Mouse (Mus musculus) adrenal gland, postnatal 36 days (tissue): ENCODE results near the gene Pfas. TPM values are rescaled to one million over a fixed set of nuclear protein-coding genes. Genes with fewer than 3 reads are reported as not detected.
A peak's percentile ranks its signal among the peaks of the same experiment; 100 is the strongest.

ENCODE experiments used
- DNase-seq, 2 experiments: peaks; one replicate each; pipeline ENCODE4 v3.0.0; 2021; ENCODE audit warnings: mixed read lengths in 1 of 2
- long read RNA-seq, 2 experiments: library from polyadenylated mRNA; stranded (forward); transcript quantifications; one replicate each; pipeline ENCODE4 v2.0.0; 2021; ENCODE audit warnings: borderline sequencing depth in 2 of 2
- total RNA-seq, 2 experiments: library from RNA; stranded (reverse); gene quantifications; 2 replicates each; pipeline ENCODE4 v1.2.3; 2021

Gene Pfas
- 10 to 100 TPM; 28.3 to 30.6 TPM for total RNA-seq
- long read RNA-seq, experiment 1, partial matches to known transcripts, result 1 of 3 reads
- long read RNA-seq, experiment 1, other reads (novel, unspliced or antisense), result 2 of 3 reads
- long read RNA-seq, experiment 2, full-length matches to known transcripts, result 1 of 1 reads
- long read RNA-seq, experiment 2, partial matches to known transcripts, result 0 of 1 reads
- long read RNA-seq, experiment 2, other reads (novel, unspliced or antisense), result 0 of 1 reads

GRCm38 (mm10) chr11:69008182-69009121 lies at the start of gene Pfas:
TSS of gene Pfas (minus strand) at chr11:69008460.
- peak; percentile 93 to 96 for DNase-seq

- DNase-seq, result no peak
Measured at GRCm38 (mm10) chr11:69053848-69054247, 45.6 kb upstream of the Pfas start.

GRCm38 (mm10) chr11:69052824-69053421 lies 44.7 kb upstream of the Pfas start:
- DNase-seq, result no peak

- no peak for DNase-seq
Measured at GRCm38 (mm10) chr11:69051771-69052170, 43.5 kb upstream of the Pfas start.

- no peak for DNase-seq
Measured at GRCm38 (mm10) chr11:69050748-69051147, 42.5 kb upstream of the Pfas start.

GRCm38 (mm10) chr11:69048151-69048550 lies 39.9 kb upstream of the Pfas start:
- DNase-seq, result no peak

GRCm38 (mm10) chr11:69047592-69047991 lies 39.3 kb upstream of the Pfas start:
- DNase-seq, result no peak

- DNase-seq, result no peak
Measured at GRCm38 (mm10) chr11:69046395-69046774, 38.1 kb upstream of the Pfas start.

GRCm38 (mm10) chr11:69045531-69046394 lies 37.5 kb upstream of the Pfas start, which contains the start of gene Aurkb:
TSS of gene Aurkb (plus strand) at chr11:69045647.
- DNase-seq, result peak; percentile 87 to 90

GRCm38 (mm10) chr11:69038173-69038572 lies 29.9 kb upstream of the Pfas start:
- DNase-seq, result no peak

- peak; percentile 83 to 87 for DNase-seq
Measured at GRCm38 (mm10) chr11:69037231-69038061, 29.2 kb upstream of the Pfas start.

- peak; percentile 87 for DNase-seq
Measured at GRCm38 (mm10) chr11:69036486-69037230, 28.4 kb upstream of the Pfas start.

- peak; percentile 89 to 92 for DNase-seq
Measured at GRCm38 (mm10) chr11:69035849-69036248, 27.6 kb upstream of the Pfas start.

- DNase-seq, result no peak
Measured at GRCm38 (mm10) chr11:69035411-69035810, 27.2 kb upstream of the Pfas start.

- no peak for DNase-seq
Measured at GRCm38 (mm10) chr11:69034585-69034984, 26.3 kb upstream of the Pfas start.

- DNase-seq, result no peak
Measured at GRCm38 (mm10) chr11:69033552-69033951, 25.3 kb upstream of the Pfas start.

- DNase-seq, result no peak
Measured at GRCm38 (mm10) chr11:69028805-69029204, 20.5 kb upstream of the Pfas start.

GRCm38 (mm10) chr11:69026562-69026961 lies 18.3 kb upstream of the Pfas start:
- no peak for DNase-seq

GRCm38 (mm10) chr11:69020691-69021090 lies 12.4 kb upstream of the Pfas start:
- DNase-seq, result no peak

GRCm38 (mm10) chr11:69016755-69017154 lies 8.5 kb upstream of the Pfas start:
- DNase-seq, result no peak
